Mouse (Mus musculus) heart, embryonic 11.5 days (tissue): ENCODE data around the gene Dennd1a. TPM values are rescaled to one million over a fixed set of nuclear protein-coding genes. Genes with fewer than 3 reads are reported as not detected.

Experiments
- ATAC-seq: fragments of 200-750 bp; cut with Nextera tagmentation; replicated peaks from 2 replicates; pipeline ENCODE4 v1.8.0; 2017; ENCODE audit warnings: moderate library complexity; ENCODE audit not compliant: insufficient number of reproducible peaks, low FRiP score, low TSS enrichment
- H3K27ac ChIP-seq: fragments of 300-500 bp; sonication (generic); 2 replicates; pipeline ENCODE4 v1.5.1; 2014; ENCODE audit warnings: mild to moderate bottlenecking, low read depth, low read length
- H3K27me3 ChIP-seq: fragments of 300-500 bp; sonication (generic); 2 replicates; pipeline ENCODE4 v1.6.1; 2014; ENCODE audit warnings: mild to moderate bottlenecking, low read length, mixed read lengths; ENCODE audit not compliant: control insufficient read depth, insufficient read depth
- H3K36me3 ChIP-seq: fragments of 300-500 bp; sonication (generic); 2 replicates; pipeline ENCODE4 v1.6.1; 2014; ENCODE audit warnings: mild to moderate bottlenecking, low read length, moderate library complexity, mixed read lengths; ENCODE audit not compliant: control insufficient read depth, insufficient read depth
- H3K4me1 ChIP-seq: fragments of 300-500 bp; sonication (generic); 2 replicates; pipeline ENCODE4 v1.6.1; 2014; ENCODE audit warnings: low read length; ENCODE audit not compliant: control insufficient read depth, insufficient read depth
- H3K4me2 ChIP-seq: fragments of 300-500 bp; sonication (generic); 2 replicates; pipeline ENCODE4 v1.6.1; 2014; ENCODE audit warnings: mild to moderate bottlenecking, moderate library complexity
- H3K4me3 ChIP-seq: fragments of 300-500 bp; sonication (generic); 2 replicates; pipeline ENCODE4 v1.5.1; 2014; ENCODE audit warnings: low read depth, low read length
- H3K9ac ChIP-seq: fragments of 300-500 bp; sonication (generic); 2 replicates; pipeline ENCODE4 v1.6.1; 2014; ENCODE audit warnings: mild to moderate bottlenecking, low read depth, low read length, moderate library complexity
- H3K9me3 ChIP-seq: fragments of 300-500 bp; sonication (generic); replicated peaks from 2 replicates; pipeline ENCODE4 v1.6.1; 2016; ENCODE audit warnings: low read length; ENCODE audit not compliant: control insufficient read depth
- WGBS: fragments of 180-500 bp; shearing (Covaris S2); extraction: QIAGEN DNeasy Blood & Tissue Kit; methylation state at CpG from one replicate; pipeline ENCODE4 v1.1.7; 2014; ENCODE audit not compliant: insufficient replicate concordance; 5-methylcytosine and 5-hydroxymethylcytosine counted together
- polyA plus RNA-seq: library from polyadenylated mRNA; unstranded; fragments of >200 nt; fragmentation: Nextera tagmentation; extraction: Ambion mirVana; gene quantifications from 2 replicates; pipeline ENCODE4 v1.2.1, GENCODE M21; 2014

The Dennd1a gene
- polyA plus RNA-seq, 1 experiment from 2014 or later, result 9.6 TPM

- H3K4me1 ChIP-seq, result peaks cover 13% of the 10 kb centered on the region
- no peak overlapping the region for H3K4me2 ChIP-seq
- H3K9ac ChIP-seq, result no peak overlapping the region
- no peak overlapping the region for H3K4me3 ChIP-seq
- ATAC-seq, result no peak
- no peaks in the 10 kb centered on the region for H3K27me3 ChIP-seq
- H3K27ac ChIP-seq, result no peak overlapping the region
- H3K9me3 ChIP-seq, result no peaks in the 10 kb centered on the region
- no peaks in the 10 kb centered on the region for H3K36me3 ChIP-seq
- 83% methylated on average over 7 of the region's 7 CpGs for WGBS
These were observed 448.8 kb downstream of the Dennd1a start for GRCm38 (mm10) chr2:37838202-37838984.

- no peaks in the 10 kb centered on the region for H3K36me3 ChIP-seq
- ATAC-seq, result no peak
- H3K4me2 ChIP-seq, result no peak overlapping the region
- no peak overlapping the region for H3K27ac ChIP-seq
- no peak overlapping the region for H3K9ac ChIP-seq
- H3K4me3 ChIP-seq, result no peak overlapping the region
- H3K9me3 ChIP-seq, result no peaks in the 10 kb centered on the region
- H3K27me3 ChIP-seq, result no peaks in the 10 kb centered on the region
- 98% methylated on average over 3 of the region's 3 CpGs for WGBS
- peaks cover 8% of the 10 kb centered on the region for H3K4me1 ChIP-seq
These were observed 449.6 kb downstream of the Dennd1a start for GRCm38 (mm10) chr2:37837542-37837941.

GRCm38 (mm10) chr2:37836926-37837325 is 450.3 kb downstream of the Dennd1a start:
- Histone ChIP-seq H3K4me2 (no peak overlapping the region), H3K9ac (no peak overlapping the region), H3K36me3 (no peaks in the 10 kb centered on the region), H3K27me3 (no peaks in the 10 kb centered on the region), H3K4me3 (no peak overlapping the region), H3K27ac (no peak overlapping the region), H3K9me3 (no peaks in the 10 kb centered on the region), H3K4me1 (peaks cover 4% of the 10 kb centered on the region)
- WGBS, result 94% methylated on average over 3 of the region's 3 CpGs
- no peak for ATAC-seq

GRCm38 (mm10) chr2:37832253-37832652 is 454.9 kb downstream of the Dennd1a start:
- 69% methylated on average over 10 of the region's 10 CpGs for WGBS
- Histone ChIP-seq H3K4me3 (no peak overlapping the region), H3K4me1 (peaks cover 20% of the 10 kb centered on the region), H3K9ac (no peak overlapping the region), H3K27me3 (no peaks in the 10 kb centered on the region), H3K4me2 (no peak overlapping the region), H3K36me3 (no peaks in the 10 kb centered on the region), H3K27ac (no peak overlapping the region), H3K9me3 (no peaks in the 10 kb centered on the region)
- ATAC-seq, result no peak

- no peak overlapping the region for H3K27ac ChIP-seq
- ATAC-seq, result no peak
These were observed 457.4 kb downstream of the Dennd1a start for GRCm38 (mm10) chr2:37829758-37830275.

GRCm38 (mm10) chr2:37823826-37824225 is 463.4 kb downstream of the Dennd1a start:
- no peaks in the 10 kb centered on the region for H3K36me3 ChIP-seq
- no peaks in the 10 kb centered on the region for H3K9me3 ChIP-seq
- no peak for ATAC-seq
- H3K4me1 ChIP-seq, result no peaks in the 10 kb centered on the region
- no peak overlapping the region for H3K27ac ChIP-seq
- no peak overlapping the region for H3K9ac ChIP-seq
- H3K4me3 ChIP-seq, result no peak overlapping the region
- H3K4me2 ChIP-seq, result no peak overlapping the region
- WGBS, result 89% methylated on average over 2 of the region's 2 CpGs
- no peaks in the 10 kb centered on the region for H3K27me3 ChIP-seq

More at GRCm38 (mm10) chr2:37829758-37830275, 457.4 kb downstream of the Dennd1a start:
- Histone ChIP-seq H3K9ac (no peak overlapping the region), H3K36me3 (no peaks in the 10 kb centered on the region), H3K4me1 (peaks cover 20% of the 10 kb centered on the region), H3K9me3 (no peaks in the 10 kb centered on the region), H3K4me2 (no peak overlapping the region), H3K27me3 (no peaks in the 10 kb centered on the region), H3K4me3 (no peak overlapping the region)
- 50% methylated on average over 9 of the region's 9 CpGs for WGBS

GRCm38 (mm10) chr2:37822122-37822521 is 465.1 kb downstream of the Dennd1a start:
- H3K36me3 ChIP-seq, result no peaks in the 10 kb centered on the region
- H3K4me3 ChIP-seq, result no peak overlapping the region
- no peak overlapping the region for H3K4me2 ChIP-seq
- no peak overlapping the region for H3K27ac ChIP-seq
- H3K9me3 ChIP-seq, result no peaks in the 10 kb centered on the region
- H3K27me3 ChIP-seq, result no peaks in the 10 kb centered on the region
- 73% methylated on average over 5 of the region's 5 CpGs for WGBS
- no peaks in the 10 kb centered on the region for H3K4me1 ChIP-seq
- no peak overlapping the region for H3K9ac ChIP-seq
- ATAC-seq, result no peak

GRCm38 (mm10) chr2:37819526-37820152 is 467.6 kb downstream of the Dennd1a start:
- Histone ChIP-seq H3K4me3 (no peak overlapping the region), H3K27me3 (no peaks in the 10 kb centered on the region), H3K36me3 (no peaks in the 10 kb centered on the region), H3K4me1 (no peaks in the 10 kb centered on the region), H3K9ac (no peak overlapping the region), H3K4me2 (no peak overlapping the region), H3K9me3 (no peaks in the 10 kb centered on the region), H3K27ac (no peak overlapping the region)
- 65% methylated on average over 4 of the region's 4 CpGs for WGBS
- no peak for ATAC-seq
